Mouse (Mus musculus) left cerebral cortex, postnatal 10 days (tissue): Measurements from ENCODE around the gene Snx15. TPM values are rescaled to one million over a fixed set of nuclear protein-coding genes. Genes with fewer than 3 reads are reported as not detected.
A peak's percentile ranks its signal among the peaks of the same experiment; 100 is the strongest.

Experiments used
- DNase-seq, 2 experiments: peaks; one replicate each; pipeline ENCODE4 v3.0.0; 2021 to 2022; ENCODE audit warnings: low spot score in 2 of 2, mixed read lengths in 1 of 2; ENCODE audit errors: extremely low spot score in 1 of 2
- intact Hi-C: fragments of 180-260 bp; cut with DNase I; formaldehyde crosslinking; loops from one replicate; pipeline ENCODE4 v1.15.1; 2025
- total RNA-seq, 2 experiments: library from RNA; stranded (reverse); gene quantifications; 2 replicates each; pipeline ENCODE4 v1.2.3; 2021

Gene Snx15
- total RNA-seq, 2 experiments from 2014 or later: 39.1 to 41.3 TPM

DNA sequence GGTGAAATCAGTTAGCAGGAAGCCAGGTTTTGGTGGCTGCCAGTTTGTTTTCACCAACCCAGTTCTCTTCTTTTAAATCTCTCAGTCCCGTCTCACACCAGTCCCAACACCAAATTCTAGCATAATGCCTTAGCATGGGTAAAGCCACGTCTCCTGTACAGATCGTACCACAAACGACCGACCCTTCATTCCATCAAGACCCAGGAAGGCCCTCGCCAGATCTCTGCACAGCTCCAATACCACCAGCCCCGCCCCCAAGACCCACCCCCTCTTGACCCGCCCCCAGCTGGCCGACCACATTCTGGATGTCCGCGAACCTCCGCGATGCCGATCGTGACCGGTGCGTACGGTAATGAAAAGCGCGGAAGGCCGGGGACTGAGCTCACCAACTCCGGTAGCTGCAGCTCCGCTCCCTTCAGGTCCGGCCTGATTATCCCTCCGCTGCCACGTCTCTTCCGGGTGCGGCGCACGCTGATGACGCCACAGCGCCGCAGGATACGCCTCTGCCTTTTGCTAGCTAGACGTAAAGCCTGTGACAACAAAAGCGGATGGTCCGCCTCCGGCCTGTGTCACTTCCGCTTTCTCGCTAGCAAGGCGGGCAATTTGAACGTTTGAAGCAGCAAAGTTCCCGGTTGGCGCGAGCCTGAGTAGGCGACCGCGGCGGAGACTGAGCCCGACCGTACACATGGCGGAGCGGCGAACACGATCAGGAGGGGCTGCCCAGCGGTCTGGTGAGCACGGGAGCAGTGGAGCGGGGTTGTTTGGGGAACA lies 43.4 kb downstream of the Snx15 start, which contains the start of the genes Zfpl1 and Cdca5:
Gene Zfpl1 (minus strand): TSS at position 479 of the 771 bp plus-strand sequence.
Gene Cdca5 (plus strand): TSS at position 506 of the 771 bp plus-strand sequence.
- intact Hi-C loops: no loop called here

DNA sequence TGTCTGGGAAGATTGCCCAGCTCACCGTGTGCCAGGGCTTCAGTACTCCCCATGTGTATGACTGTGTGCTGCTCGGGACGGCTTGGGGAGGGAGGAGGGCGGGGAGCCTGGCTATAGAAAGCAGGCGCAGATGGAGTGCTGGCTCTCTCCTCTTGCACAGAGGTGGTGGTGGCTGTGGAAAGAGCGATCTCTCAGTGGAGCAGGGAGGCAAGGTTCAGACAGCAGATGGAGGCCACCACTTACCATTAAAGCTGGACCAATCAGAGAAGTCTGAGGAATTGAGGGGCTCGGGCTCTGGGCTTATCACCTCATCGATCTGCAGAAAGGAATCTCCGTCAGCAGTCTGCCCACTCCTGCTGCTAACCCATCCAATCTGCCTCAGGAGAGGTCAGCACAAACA lies 45.9 kb downstream of the Snx15 start, which contains the start of gene Gm28374:
Gene Gm28374 (minus strand): TSS at position 101 of the 400 bp plus-strand sequence.
- DNase-seq: no peak
- intact Hi-C loops: no loop called here

More for the DNA sequence above, 43.4 kb downstream of the Snx15 start, which contains the start of the genes Zfpl1 and Cdca5:
- peak; percentile 97 for DNase-seq

DNA sequence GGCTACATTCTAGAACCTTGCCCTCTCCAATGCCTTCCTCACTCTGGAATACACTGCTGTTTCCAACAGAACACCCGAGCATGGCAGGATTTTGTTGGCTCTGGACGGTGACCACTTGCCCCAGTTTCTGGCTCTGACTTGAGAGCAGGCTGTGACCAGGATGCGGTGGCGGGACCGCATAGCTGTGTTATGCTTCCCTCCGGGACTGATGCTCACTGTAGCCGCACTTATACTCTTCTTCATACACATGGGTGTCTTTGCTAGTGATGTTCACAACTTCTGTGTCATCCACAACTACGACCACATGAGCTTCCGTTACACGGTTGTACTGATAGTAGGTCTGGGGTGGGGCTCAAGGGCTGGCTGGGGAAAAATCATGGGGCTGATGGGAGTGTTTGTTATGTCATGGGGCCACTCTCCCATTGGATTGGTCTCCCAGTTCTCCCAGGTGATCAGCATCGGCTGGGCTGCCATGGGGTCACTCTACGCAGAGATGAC lies 48.1 kb downstream of the Snx15 start, which contains the start of gene Tmem262:
Gene Tmem262 (plus strand): TSS at position 51 of the 498 bp plus-strand sequence.
- no peak for DNase-seq
- intact Hi-C loops: loop anchor here (5.0 kb wide), 1 partner anchor 37 kb away; the partner anchor contains the start of gene Sac3d1

DNA sequence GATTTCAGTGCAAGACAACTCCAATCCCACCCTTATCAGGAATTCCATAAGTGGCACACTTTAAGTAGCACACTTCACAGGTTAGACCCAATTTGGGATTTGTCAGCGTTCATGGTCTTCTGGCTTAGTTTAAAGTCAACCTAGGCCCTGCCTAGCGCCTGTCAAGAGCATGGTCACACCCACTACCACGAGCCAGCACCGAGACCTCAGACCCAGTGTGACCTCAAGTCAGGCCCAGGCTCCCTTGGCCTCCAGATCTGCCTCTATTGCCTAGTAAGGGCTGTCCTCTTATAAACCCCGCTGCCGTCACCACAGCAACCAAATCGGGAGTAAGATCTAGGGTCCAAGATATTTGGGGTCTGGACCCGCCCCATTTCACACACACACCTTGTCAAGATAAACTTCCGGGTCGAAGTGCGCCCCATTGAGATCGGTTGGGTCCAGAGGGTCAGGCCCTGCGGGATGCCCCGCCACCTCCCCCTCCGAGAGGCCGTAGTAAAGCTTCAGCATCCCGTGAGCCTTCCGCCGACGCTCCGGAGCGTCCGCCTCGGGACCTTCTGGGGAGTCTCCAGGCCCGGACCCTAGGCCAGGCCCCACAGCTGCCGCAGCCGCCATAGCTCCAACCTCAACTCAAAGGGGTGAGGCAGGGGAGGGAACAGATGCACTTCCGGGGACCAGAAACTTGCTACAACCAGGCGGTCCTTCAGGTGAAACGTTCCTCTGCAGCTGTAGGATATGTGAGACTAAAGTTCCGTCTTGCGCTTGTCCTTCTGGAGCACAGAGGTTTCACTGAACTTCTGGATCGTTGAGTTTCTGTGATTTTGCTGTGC lies 51.3 kb downstream of the Snx15 start, which contains the start of gene Vps51:
Gene Vps51 (minus strand): TSS at position 668 of the 830 bp plus-strand sequence.
- intact Hi-C loops: loop anchor here (5.0 kb wide), 1 partner anchor 41 kb away; the partner anchor contains the start of gene Sac3d1
- peak; percentile 86 to 89 for DNase-seq

DNA sequence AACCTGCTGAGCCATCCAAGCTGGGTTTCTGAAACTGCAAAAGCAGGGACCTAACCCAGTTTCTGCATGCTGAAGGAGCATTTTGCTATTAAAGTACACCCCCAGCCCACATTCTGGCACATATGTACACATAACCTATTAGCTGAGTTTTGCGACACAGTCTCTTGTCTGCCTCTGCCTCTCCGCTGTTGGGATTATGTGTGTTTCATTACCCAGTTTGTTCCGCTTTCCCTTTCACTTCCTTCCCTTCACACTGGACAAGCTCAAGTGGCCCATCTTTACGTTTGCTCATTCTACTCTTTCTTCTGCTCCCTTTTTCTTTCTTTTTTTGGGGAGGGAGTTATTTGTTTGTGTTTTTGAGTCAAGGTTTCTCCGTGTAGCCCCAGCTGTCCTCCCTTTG lies 54.2 kb downstream of the Snx15 start:
- DNase-seq: no peak
- intact Hi-C loops: no loop called here

DNA sequence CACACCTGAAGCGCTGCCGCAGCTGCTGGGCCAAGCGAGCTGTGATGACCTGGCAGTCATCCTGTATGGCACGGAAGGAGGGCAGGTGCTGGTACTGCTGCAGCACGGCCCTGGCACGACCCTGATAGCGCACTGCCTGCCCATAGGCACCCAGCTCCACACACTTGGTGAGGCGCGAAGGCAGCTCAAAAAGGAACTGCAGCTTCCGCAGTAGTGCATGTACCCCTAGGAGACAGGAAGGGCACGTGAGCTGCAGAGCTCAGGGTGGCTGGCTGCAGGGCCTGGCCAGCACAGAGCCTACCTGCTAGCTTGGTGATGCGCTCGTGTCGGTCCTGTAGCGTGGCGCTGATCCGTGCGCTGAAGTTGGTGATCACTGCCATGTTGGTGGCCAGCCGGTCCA lies 56.8 kb downstream of the Snx15 start:
- intact Hi-C loops: no loop called here

DNA sequence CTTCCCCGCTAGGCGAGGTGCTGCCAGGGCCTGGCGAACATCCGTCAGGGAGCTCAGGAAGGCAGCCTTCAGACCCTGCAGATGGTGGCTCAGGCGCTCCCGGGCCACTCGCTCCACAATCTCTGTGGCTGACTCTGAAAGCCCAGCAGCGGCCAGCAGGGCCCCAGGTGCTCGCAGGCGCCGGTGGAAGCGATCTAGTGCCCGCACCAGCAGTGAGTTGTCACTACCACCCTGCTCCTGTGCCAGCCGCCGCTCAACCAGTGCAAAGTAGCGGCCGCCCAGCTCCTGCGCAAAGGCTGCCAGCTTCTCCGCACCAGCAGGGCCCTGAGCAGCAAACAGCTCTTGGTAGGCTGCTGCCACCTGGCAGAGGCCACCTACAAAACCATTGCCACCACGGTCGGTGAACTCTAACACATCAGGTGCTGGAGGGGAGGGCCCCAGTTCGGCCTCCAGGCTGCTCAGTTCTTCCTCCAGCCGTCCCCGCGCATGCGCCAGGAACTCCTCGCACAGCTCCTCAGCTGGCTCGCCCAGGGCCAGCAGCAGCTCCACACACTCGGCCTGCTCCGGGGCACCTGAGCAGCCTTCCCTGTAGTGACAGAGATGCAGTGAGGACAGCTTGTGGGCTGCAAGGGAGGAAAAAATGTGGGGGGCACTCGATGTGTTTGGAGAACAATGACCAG lies 57.4 kb downstream of the Snx15 start:
- DNase-seq: no peak
- intact Hi-C loops: no loop called here

More for the DNA sequence above, 56.8 kb downstream of the Snx15 start:
- no peak for DNase-seq

DNA sequence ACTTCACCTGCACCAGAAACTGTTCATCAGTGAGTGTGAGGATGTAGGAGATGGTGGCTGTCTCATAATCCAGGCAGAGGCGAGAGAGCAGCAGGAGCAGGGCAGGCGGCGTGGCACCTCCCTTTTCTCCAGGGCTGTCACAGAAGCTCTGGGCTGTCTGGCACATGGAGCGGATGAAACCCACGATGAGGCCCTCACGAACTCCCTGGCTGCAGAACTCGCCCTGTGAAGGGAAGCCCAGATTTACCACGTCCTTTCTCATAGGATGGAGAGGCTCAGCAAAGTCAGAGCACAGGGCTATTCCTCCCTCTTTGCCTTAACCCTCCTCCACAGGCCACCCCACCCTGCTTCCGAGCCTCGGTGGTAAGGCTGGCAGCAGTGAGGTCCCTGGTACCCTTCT lies 58.3 kb downstream of the Snx15 start:
- intact Hi-C loops: no loop called here
- DNase-seq: no peak

Other genes with a start within 250 kb of the Snx15 start
- gene Tigd3, start 234.2 kb downstream of the Snx15 start, total RNA-seq: 1 to 10 TPM; 6.5 to 8.1 TPM
- 10 to 100 TPM; 76.8 to 80.7 TPM for gene Dpf2, start 215.3 kb downstream of the Snx15 start, total RNA-seq
- 1 to 10 TPM; 8.3 to 9.8 TPM for gene Cdc42ep2, start 203.5 kb downstream of the Snx15 start, total RNA-seq
- gene Pola2, start 164.1 kb downstream of the Snx15 start, total RNA-seq: 10 to 100 TPM in 1 of 2 experiments, 1 to 10 TPM in 1; 8.0 to 10.7 TPM
- not detected for gene Slc22a20, start 142.2 kb downstream of the Snx15 start, total RNA-seq
- 10 to 100 TPM; 18.2 to 19.3 TPM for gene Capn1, start 112.4 kb downstream of the Snx15 start, total RNA-seq
- gene Syvn1, start 81.7 kb downstream of the Snx15 start, total RNA-seq: 10 to 100 TPM; 39.3 to 40.2 TPM
- gene Mrpl49, start 70.5 kb downstream of the Snx15 start, total RNA-seq: 10 to 100 TPM; 43.3 to 45.3 TPM
- gene Fau, start 70.5 kb downstream of the Snx15 start, total RNA-seq: 100 to 1,000 TPM; 698 to 713 TPM
- gene Znhit2, start 67.1 kb downstream of the Snx15 start, total RNA-seq: 10 to 100 TPM; 37.0 to 41.3 TPM
- gene Tm7sf2, start 59.9 kb downstream of the Snx15 start, total RNA-seq: 10 to 100 TPM; 61.5 to 63.8 TPM
- 10 to 100 TPM; 90.8 to 94.8 TPM for gene Vps51, start 51.1 kb downstream of the Snx15 start, total RNA-seq
- not detected for gene Tmem262, start 48.3 kb downstream of the Snx15 start, total RNA-seq
- not detected for gene Gm28374, start 46.0 kb downstream of the Snx15 start, total RNA-seq
- gene Zfpl1, start 43.3 kb downstream of the Snx15 start, total RNA-seq: 10 to 100 TPM; 36.3 to 37.9 TPM
- gene Cdca5, start 43.3 kb downstream of the Snx15 start, total RNA-seq: under 1 TPM; 0.90 to 0.95 TPM
- gene AC131692.1, start 33.9 kb downstream of the Snx15 start, total RNA-seq: not detected
- under 1 TPM; 0.13 to 0.18 TPM for gene Naaladl1, start 22.5 kb downstream of the Snx15 start, total RNA-seq
- gene Sac3d1, start 9.7 kb downstream of the Snx15 start, total RNA-seq: 10 to 100 TPM; 23.0 to 24.7 TPM
- gene Batf2, start 12.7 kb upstream of the Snx15 start, total RNA-seq: under 1 TPM in 1 of 2 experiments, not detected in 1; 0.43 TPM
- 10 to 100 TPM; 58.2 to 59.9 TPM for gene Arl2, start 13.2 kb upstream of the Snx15 start, total RNA-seq
- not detected for gene Majin, start 56.1 kb upstream of the Snx15 start, total RNA-seq
- gene Gpha2, start 98.1 kb upstream of the Snx15 start, total RNA-seq: not detected
- 100 to 1,000 TPM; 214 to 224 TPM for gene Ppp2r5b, start 107.6 kb upstream of the Snx15 start, total RNA-seq
- 10 to 100 TPM; 32.9 to 34.9 TPM for gene Atg2a, start 113.4 kb upstream of the Snx15 start, total RNA-seq
- gene Ehd1, start 148.4 kb upstream of the Snx15 start, total RNA-seq: 10 to 100 TPM; 45.0 to 49.0 TPM
- gene Cdc42bpg, start 178.2 kb upstream of the Snx15 start, total RNA-seq: 1 to 10 TPM; 2.6 to 4.8 TPM
- 10 to 100 TPM; 65.8 to 66.4 TPM for gene Men1, start 206.7 kb upstream of the Snx15 start, total RNA-seq
- 10 to 100 TPM; 72.1 to 80.9 TPM for gene Map4k2, start 212.8 kb upstream of the Snx15 start, total RNA-seq
- gene Sf1, start 235.4 kb upstream of the Snx15 start, total RNA-seq: 100 to 1,000 TPM; 178 to 194 TPM